Mouse (Mus musculus): Measurements from ENCODE around the gene Xlr3a. TPM values are rescaled to one million over a fixed set of nuclear protein-coding genes. Genes with fewer than 3 reads are reported as not detected.
"Not testable (repeated sequence)": the region's sequence is repeated elsewhere in the genome, so short reads cannot be mapped to it uniquely, and the experiment has no call there.

Gene Xlr3a
- total RNA-seq (2021) = 1 to 10 TPM in 1 of 2 experiments, not detected in 1; 4.9 TPM
- long read RNA-seq, experiment 1, partial matches to known transcripts = 1 of 2 reads
- long read RNA-seq, experiment 1, other reads (novel, unspliced or antisense) = 1 of 2 reads
- long read RNA-seq, experiment 2, partial matches to known transcripts = 0 of 1 reads
- long read RNA-seq, experiment 2, other reads (novel, unspliced or antisense) = 0 of 1 reads

GRCm38 (mm10) chrX:73096941-73097508 lies at the start of gene Xlr3a:
Gene Xlr3a (minus strand): TSS chrX:73097095.
- not testable (repeated sequence) for DNase-seq (ENCODE audit: low spot score in 2 of 2)

- not testable (repeated sequence) for DNase-seq (ENCODE audit: low spot score in 2 of 2)
These were observed 46.3 kb upstream of the Xlr3a start for GRCm38 (mm10) chrX:73143218-73143618.

GRCm38 (mm10) chrX:73122859-73123829 lies 26.2 kb upstream of the Xlr3a start:
- DNase-seq (ENCODE audit: low spot score in 2 of 2) = not testable (repeated sequence)

DNA sequence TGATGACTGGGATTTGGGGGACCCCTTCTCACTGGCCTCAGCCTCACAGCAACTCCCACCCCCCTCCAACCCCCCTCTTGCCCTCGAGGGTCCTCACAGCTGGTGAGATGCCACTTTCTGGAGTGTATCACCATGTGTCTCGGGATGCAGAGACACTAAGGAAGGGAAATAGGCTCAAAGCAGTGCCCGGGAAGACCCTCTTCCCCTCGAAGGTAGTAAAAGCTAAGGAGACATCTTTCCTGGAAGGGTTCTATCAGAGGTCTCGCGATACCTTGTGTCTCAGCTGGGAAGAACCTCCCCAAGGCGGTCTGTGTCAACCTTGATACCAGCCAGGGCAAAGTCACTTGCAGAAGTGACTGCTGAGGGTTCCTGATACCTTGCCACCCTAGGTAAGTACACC lies 19.9 kb upstream of the Xlr3a start, which contains the start of gene Gm14685:
TSS of gene Gm14685 (plus strand) at position 301 of the 400 bp plus-strand sequence.
- not testable (repeated sequence) for DNase-seq (ENCODE audit: low spot score in 2 of 2)

DNA sequence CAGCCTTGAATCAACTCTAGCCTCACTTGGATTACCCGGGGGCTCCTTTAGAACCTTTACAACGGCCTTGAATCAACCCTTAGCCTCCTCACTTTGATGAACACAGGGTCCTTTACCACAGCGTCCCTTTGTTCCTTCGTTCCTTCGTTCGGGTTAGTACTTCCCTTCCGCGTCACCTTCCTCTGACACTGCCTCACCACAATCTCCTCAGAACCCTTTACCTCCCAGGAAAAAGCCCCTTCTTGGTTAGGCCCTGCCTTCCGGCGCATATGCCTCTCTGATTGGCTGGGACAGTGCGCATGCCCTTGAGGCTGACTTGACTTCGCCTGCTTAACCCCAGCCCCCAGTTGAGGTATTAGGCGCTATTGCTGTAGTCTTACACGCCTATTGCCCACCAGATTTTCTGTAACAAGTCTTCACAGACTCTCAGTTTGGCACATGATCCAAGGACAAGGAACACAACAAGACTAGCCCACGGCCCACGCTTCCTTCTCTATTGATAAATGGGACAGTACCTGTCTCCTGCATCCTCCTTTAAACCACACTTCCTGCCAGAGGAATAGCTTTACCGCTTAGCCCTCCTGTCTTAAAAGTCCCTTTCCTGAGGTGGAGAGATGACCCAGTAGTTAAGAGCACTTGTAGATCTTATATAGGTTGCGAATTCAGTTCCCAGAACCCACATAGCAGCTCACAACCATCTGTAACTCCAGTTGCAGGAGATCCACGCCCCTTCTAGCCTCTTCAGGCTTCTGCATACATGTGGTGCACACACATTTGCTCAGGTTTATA lies 14.4 kb downstream of the Xlr3a start, which contains the start of gene Xlr4a:
TSS of gene Xlr4a (minus strand) at position 212 of the 789 bp plus-strand sequence.
- DNase-seq (ENCODE audit: low spot score in 2 of 2) = not testable (repeated sequence)

DNA sequence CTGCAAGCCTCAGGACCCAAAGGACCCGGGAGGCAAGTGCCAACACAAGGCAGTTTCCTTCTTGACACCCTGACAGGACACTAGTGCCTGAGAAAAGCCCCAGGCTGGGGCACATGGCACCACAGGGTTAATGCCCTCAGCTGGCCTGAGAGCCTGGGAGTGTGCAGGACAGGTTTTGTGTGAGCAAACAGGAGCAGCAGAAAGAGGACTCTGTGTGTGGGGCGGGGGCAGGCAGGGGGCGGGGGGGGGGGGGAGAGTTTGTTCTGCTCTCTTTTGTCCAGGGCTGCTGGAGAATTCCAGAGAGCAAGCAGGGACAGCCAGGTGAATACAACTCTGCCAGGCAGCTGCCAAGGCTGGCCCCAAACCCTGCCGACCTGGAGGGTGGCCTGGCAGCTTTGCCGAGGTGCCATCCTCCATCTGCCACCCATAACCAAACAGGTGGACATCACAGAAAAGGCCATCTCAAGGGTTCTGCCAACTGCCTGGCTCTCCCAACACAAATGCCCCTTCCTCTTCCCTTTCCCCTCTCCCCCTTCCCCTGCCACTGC lies 30.1 kb downstream of the Xlr3a start:
- not testable (repeated sequence) for DNase-seq (ENCODE audit: low spot score in 2 of 2)

- no peak for DNase-seq (ENCODE audit: low spot score in 2 of 2)
These were observed 32.5 kb downstream of the Xlr3a start, which contains the start of gene Pnma3 for GRCm38 (mm10) chrX:73064415-73064793. Gene Pnma3 (plus strand): TSS chrX:73064787.

DNA sequence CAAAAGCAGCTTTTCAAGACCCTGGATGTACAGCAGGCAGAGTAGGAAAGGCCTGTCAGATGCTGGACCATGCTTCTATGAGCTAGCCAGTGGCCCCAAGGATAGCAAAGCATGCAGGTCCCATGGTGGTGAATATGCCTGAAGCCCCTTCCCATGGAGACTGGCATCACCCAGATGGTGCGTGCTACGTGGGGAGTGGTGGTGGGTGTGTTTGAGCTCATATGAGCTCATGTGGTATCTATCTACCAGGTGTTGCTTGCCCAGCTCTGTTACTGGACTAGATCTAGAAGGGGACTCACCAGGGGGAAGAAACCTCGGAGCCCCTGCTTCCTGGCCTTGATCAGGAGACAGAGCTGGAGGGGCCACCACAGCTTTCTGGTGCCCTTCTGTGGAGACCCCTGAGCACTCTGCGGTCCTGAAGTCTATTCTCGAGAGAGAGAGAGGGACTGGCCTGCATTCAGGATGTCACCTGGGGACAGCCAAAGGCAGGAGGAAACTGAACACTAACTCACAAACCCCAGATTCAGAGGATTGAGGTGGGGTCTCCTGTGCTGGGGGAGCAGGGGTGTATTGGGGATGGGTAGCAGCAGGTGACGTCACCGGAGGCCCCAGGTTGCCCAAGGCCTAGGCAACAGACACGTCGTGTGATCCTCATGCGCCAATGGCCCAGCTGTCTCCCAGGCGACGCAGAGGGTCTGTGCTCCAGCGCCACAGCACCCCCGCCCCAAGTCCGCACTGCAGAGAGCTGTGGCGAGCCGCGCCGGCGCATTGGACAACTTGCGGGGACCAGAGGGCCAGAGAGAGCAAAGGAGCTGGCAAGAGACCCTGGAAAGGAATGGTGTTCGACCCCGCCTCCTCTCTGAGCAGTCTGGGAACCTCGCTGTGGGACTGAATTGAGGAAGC lies 33.1 kb downstream of the Xlr3a start:
- peak; percentile 29 to 40 for DNase-seq (ENCODE audit: low spot score in 2 of 2)

GRCm38 (mm10) chrX:73062323-73062722 lies 34.6 kb downstream of the Xlr3a start:
- DNase-seq (ENCODE audit: low spot score in 2 of 2) = no peak

GRCm38 (mm10) chrX:73061528-73061927 lies 35.4 kb downstream of the Xlr3a start:
- DNase-seq (ENCODE audit: low spot score in 2 of 2) = no peak

GRCm38 (mm10) chrX:73053860-73054563 lies 42.9 kb downstream of the Xlr3a start:
- DNase-seq (ENCODE audit: low spot score in 2 of 2) = peak; percentile 95 to 96

- no peak for DNase-seq (ENCODE audit: low spot score in 2 of 2)
These were observed 57.2 kb downstream of the Xlr3a start for GRCm38 (mm10) chrX:73039666-73040065.

GRCm38 (mm10) chrX:73038831-73039230 lies 58.1 kb downstream of the Xlr3a start:
- no peak for DNase-seq (ENCODE audit: low spot score in 2 of 2)

DNA sequence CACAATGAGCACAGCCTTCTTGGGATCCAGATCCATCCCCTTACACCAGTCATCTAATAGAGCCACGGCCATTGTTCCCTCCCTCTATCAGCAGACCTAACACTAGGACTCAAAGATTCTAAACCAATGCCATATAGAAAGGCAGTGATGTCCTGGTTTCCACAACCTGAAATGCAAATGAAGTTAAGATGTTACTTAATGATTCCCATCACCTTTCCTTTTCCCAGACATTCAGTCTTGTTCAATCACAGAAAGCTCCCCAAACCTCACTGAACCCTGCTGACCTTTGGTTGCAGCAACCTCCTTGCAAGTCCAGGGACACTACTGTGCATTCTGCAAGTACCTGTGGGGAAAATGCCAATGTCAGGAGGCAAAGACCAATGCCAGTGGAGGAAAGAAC lies 59.9 kb downstream of the Xlr3a start, which contains the start of gene Pnma5:
TSS of gene Pnma5 (minus strand) at position 101 of the 400 bp plus-strand sequence.
- DNase-seq (ENCODE audit: low spot score in 2 of 2) = no peak
